Mouse (Mus musculus) hindbrain, embryonic 15.5 days (tissue): ENCODE data around the gene Hdac11. TPM values are rescaled to one million over a fixed set of nuclear protein-coding genes. Genes with fewer than 3 reads are reported as not detected.
"Not testable (repeated sequence)": the region's sequence is repeated elsewhere in the genome, so short reads cannot be mapped to it uniquely, and the experiment has no call there.

Experiments
- ATAC-seq: fragments of 200-750 bp; cut with Nextera tagmentation; 2 replicates; pipeline ENCODE4 v1.8.0; 2017; ENCODE audit warnings: low read depth, moderate number of reproducible peaks, moderate TSS enrichment; ENCODE audit not compliant: low FRiP score
- H3K27ac ChIP-seq: fragments of 300-500 bp; sonication (generic); replicated peaks from 2 replicates; pipeline ENCODE4 v1.5.1; 2015; ENCODE audit warnings: mild to moderate bottlenecking, inconsistent platforms
- H3K27me3 ChIP-seq: fragments of 300-500 bp; sonication (generic); 2 replicates; pipeline ENCODE4 v1.6.1; 2015; ENCODE audit warnings: control low read depth, inconsistent platforms
- H3K36me3 ChIP-seq: fragments of 300-500 bp; sonication (generic); 2 replicates; pipeline ENCODE4 v1.6.1; 2015; ENCODE audit warnings: control low read depth, inconsistent platforms
- H3K4me1 ChIP-seq: fragments of 300-500 bp; sonication (generic); replicated peaks from 2 replicates; pipeline ENCODE4 v1.6.1; 2015; ENCODE audit warnings: control low read depth, inconsistent platforms
- H3K4me2 ChIP-seq: fragments of 300-500 bp; sonication (generic); 2 replicates; pipeline ENCODE4 v1.6.1; 2015; ENCODE audit warnings: moderate library complexity, mild to moderate bottlenecking, inconsistent platforms
- H3K4me3 ChIP-seq: fragments of 300-500 bp; sonication (generic); 2 replicates; pipeline ENCODE4 v1.5.1; 2015; ENCODE audit warnings: mild to moderate bottlenecking, inconsistent platforms
- H3K9ac ChIP-seq: fragments of 300-500 bp; sonication (generic); 2 replicates; pipeline ENCODE4 v1.6.1; 2015; ENCODE audit warnings: inconsistent platforms
- H3K9me3 ChIP-seq: fragments of 300-500 bp; sonication (generic); 2 replicates; pipeline ENCODE4 v1.6.1; 2016; ENCODE audit warnings: control low read depth, inconsistent platforms
- WGBS: fragments of 180-500 bp; shearing (Covaris S2); methylation state at CpG from one replicate; pipeline ENCODE4 v1.1.7; 2015; 5-methylcytosine and 5-hydroxymethylcytosine counted together
- polyA plus RNA-seq: library from polyadenylated mRNA; unstranded; fragments of >200 nt; fragmentation: Nextera tagmentation; extraction: Ambion mirVana; gene quantifications from 2 replicates; pipeline ENCODE4 v1.2.1, GENCODE M21; 2015

Gene Hdac11
- polyA plus RNA-seq, 1 experiment from 2014 or later, result 43.4 TPM

DNA sequence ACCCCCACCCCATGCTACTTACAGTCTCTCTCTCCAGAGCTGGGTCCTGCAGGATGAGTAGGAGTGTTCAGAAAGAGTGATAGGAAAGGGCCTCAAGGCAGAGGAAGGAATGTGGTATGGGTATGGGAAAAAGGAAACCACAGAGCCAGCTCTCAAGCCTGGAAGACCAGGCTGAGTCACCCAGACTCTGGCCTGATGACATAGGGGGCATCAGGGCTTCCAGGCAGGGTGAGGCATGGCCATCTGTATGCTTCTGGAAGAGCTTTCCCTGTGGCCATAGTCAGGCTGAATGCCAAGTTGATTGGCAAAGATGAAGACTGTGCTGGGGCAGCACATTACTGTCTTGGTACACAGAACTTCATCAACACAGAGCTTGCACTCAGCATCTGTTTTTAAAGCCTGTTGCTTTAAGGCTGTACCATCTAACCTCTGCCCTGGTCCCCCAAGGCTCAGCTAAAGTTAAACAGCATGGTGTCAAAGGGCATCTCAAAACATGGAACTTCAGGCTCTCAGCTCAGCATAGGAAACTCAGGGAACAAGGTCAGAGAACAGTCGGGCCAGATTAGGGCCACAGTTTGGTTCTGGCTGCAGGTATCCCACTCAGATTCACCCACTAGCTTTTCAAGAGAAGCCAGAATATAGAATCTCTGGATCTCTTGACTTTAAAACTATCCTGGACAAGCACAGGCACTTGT lies 36.5 kb downstream of the Hdac11 start:
- WGBS, result 80% methylated on average over 1 of the region's 1 CpGs
- Histone ChIP-seq H3K9ac (no peak overlapping the region), H3K36me3 (no peaks in the 10 kb centered on the region), H3K27ac (no peak overlapping the region), H3K4me3 (no peak overlapping the region), H3K27me3 (peaks cover 3% of the 10 kb centered on the region; the same call in 1 of the 2 replicates), H3K4me1 (0 out of 2 replicates have a peak, but pooled peaks cover under 1% of the 10 kb centered on the region), H3K9me3 (no peaks in the 10 kb centered on the region), H3K4me2 (no peak overlapping the region)
- ATAC-seq, result no peak

DNA sequence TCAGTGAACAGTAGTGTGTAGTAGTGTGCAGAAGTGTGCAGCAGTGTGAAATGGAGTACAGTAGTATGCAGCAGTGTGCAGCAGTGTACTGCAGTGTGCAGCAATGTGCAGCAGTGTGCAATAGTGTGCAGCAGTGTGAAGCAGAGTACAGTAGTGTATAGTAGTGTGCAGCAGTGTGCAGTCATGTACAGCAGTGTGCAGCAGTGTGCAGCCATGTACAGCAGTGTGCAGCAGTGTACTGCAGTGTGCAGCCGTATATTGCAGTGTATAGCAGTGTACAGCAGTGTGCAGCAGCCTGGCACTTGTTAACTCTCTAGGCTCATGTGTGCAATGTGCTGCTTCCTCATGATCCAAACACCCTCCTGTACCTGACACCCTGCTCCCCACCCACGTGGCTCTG lies 42.0 kb downstream of the Hdac11 start:
- Histone ChIP-seq H3K4me1 (peaks cover 25% of the 10 kb centered on the region), H3K9me3 (no peaks in the 10 kb centered on the region), H3K4me3 (no peak overlapping the region), H3K27me3 (peaks cover 4% of the 10 kb centered on the region; the same call in 1 of the 2 replicates), H3K27ac (no peak overlapping the region), H3K4me2 (no peak overlapping the region), H3K9ac (no peak overlapping the region), H3K36me3 (no peaks in the 10 kb centered on the region)
- WGBS, result 62% methylated on average over 2 of the region's 2 CpGs
- 0 out of 2 replicates have a peak, but pooled peaks have one; percentile 39 for ATAC-seq

DNA sequence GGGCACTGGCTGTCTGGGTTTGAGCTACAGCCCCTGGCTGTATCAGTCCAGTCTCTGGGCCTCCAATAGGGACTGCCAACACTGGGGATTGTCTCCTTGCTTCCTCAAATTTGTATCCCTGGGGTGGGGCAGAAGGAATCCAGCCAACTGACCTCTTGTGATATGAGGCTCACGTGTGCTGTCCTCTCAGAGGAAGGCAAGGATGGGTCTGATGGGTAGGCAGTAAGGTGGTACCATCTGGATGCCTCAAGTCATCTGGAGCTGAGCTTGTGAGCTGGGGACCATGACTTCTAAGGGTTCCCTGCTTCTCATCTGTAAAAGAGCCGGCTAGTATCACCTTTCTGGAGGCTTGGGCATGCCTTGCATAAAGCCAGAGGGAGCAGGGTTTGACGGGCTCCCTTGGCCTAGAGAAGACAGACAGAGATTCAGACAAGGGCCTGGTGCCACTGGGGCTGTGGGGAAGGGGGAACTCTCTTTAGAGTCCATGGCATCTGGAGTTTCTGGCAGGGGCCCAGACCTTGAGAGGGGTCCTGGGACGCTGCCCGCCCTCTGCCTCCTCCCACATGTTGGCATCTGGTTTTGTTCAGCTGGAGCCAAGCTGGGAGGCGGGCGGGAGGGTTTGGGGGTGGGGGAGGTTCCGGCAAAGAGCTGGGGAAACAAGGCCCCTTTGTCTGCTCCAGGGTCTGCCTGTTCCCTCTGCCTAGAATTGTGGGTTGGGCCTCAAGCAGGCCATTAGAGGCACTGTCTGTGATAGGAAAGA lies 44.1 kb downstream of the Hdac11 start:
- Histone ChIP-seq H3K27ac (peak overlapping the region; percentile 26), H3K4me1 (peaks cover 25% of the 10 kb centered on the region), H3K9me3 (no peaks in the 10 kb centered on the region), H3K4me2 (no peak overlapping the region), H3K9ac (no peak overlapping the region), H3K36me3 (no peaks in the 10 kb centered on the region), H3K27me3 (peaks cover 4% of the 10 kb centered on the region; the same call in 1 of the 2 replicates), H3K4me3 (no peak overlapping the region)
- peak; percentile 78 for ATAC-seq
- WGBS, result 27% methylated on average over 8 of the region's 8 CpGs

DNA sequence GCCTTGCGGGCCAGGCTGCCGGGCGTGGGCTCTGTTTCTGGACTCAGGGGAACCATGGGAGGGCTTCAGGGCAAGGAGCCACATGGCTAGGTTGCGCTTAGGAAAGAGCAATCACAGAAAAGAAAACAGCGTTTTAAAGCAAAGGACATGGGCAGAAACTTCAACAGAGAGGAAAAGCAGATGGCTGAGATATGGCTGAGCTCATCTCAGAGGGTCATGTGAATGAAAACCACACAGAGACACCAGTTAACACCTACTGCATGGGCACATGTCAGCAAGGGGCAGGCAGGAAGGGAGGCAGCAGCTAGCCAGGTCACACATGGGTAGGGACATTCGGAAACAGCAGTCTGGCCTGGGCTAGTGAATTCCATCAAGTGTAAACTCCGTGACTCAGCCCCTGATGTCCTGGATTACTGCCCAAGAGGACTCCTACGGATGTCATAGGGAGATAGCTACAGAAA lies 45.4 kb downstream of the Hdac11 start:
- H3K27ac ChIP-seq, result no peak overlapping the region
- ATAC-seq, result no peak
- WGBS, result 68% methylated on average over 8 of the region's 8 CpGs

DNA sequence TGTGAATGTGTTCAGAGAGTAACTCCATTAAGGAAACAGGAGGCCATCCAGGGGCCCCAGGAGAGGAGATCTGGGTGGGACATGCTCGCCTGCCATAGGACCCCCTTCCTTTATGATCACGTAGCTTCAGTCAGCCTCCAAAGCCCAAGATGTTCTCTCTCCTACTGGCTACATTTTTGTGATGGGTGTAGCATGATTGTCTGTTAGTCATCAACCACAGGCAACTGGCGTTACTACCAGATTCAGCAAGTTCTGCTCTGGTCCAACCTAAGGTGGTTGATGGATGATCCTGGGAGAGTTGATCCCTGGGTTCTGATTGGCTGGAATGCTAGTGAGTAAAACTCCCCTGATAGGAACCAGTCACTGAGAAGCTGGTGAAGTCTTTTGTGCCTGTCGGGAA lies 46.1 kb downstream of the Hdac11 start:
- ATAC-seq, result no peak
- 91% methylated on average over 4 of the region's 4 CpGs for WGBS

More for the DNA sequence above, 45.4 kb downstream of the Hdac11 start:
- Histone ChIP-seq H3K9ac (no peak overlapping the region), H3K4me2 (no peak overlapping the region), H3K9me3 (no peaks in the 10 kb centered on the region), H3K4me3 (no peak overlapping the region), H3K4me1 (peaks cover 25% of the 10 kb centered on the region), H3K27me3 (peaks cover 4% of the 10 kb centered on the region; the same call in 1 of the 2 replicates), H3K36me3 (no peaks in the 10 kb centered on the region)

DNA sequence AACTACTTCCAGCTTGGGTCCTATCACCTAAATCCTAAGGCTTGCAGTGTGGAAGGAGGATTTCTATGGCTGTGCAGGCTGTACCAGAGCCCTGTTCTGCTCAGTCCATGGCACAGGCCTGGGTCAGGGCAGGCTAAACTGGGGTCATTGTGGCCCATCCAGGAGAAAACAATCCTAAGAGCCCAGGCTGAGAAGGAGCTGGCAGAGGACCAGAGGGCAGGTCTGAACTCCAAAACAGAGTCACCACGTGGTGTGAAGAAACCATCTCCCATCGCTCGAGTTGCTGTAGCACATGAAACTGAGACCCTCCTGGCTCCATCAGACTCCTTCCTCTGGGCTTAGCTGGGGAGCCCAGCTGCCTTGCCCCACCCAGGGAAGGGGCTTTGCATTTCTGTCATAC lies 48.9 kb downstream of the Hdac11 start:
- whole genome bisulfite sequencing, result 79% methylated on average over 3 of the region's 3 CpGs

More for the DNA sequence above, 46.1 kb downstream of the Hdac11 start:
- H3K4me2 ChIP-seq, result no peak overlapping the region
- H3K9me3 ChIP-seq, result no peaks in the 10 kb centered on the region
- peaks cover 4% of the 10 kb centered on the region; the same call in 1 of the 2 replicates for H3K27me3 ChIP-seq
- no peak overlapping the region for H3K27ac ChIP-seq
- H3K4me1 ChIP-seq, result peaks cover 25% of the 10 kb centered on the region
- H3K4me3 ChIP-seq, result no peak overlapping the region
- no peak overlapping the region for H3K9ac ChIP-seq
- H3K36me3 ChIP-seq, result no peaks in the 10 kb centered on the region

DNA sequence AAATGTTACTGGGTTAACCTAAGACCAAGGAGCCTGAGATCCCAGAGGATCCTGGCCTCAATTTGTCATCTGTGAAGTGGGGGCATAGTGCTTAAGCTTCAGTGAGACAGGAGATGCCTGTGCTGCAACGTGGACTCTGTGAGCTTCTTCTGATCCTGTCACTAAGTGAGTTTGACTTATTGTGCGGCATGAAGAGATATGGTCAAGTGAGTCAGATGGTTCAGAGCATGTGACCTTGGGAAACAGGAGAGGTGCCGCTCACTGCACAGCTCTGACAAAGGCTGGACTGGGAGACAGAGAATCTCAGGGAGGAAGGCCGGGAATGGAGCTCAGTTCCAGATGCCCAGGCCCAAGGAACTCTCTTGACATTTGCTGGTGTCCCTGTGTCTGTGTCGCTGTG lies 49.3 kb downstream of the Hdac11 start:
- Histone ChIP-seq H3K4me3 (no peak overlapping the region), H3K9me3 (no peaks in the 10 kb centered on the region), H3K27ac (no peak overlapping the region), H3K9ac (no peak overlapping the region), H3K4me1 (peaks cover 13% of the 10 kb centered on the region), H3K4me2 (no peak overlapping the region), H3K36me3 (no peaks in the 10 kb centered on the region), H3K27me3 (no peaks in the 10 kb centered on the region)
- ATAC-seq, result no peak
- 85% methylated on average over 5 of the region's 5 CpGs for WGBS

More for the DNA sequence above, 48.9 kb downstream of the Hdac11 start:
- Histone ChIP-seq H3K4me1 (peaks cover 17% of the 10 kb centered on the region), H3K4me2 (no peak overlapping the region), H3K27ac (no peak overlapping the region), H3K4me3 (no peak overlapping the region), H3K36me3 (no peaks in the 10 kb centered on the region), H3K9me3 (no peaks in the 10 kb centered on the region), H3K27me3 (no peaks in the 10 kb centered on the region), H3K9ac (no peak overlapping the region)
- no peak for ATAC-seq

DNA sequence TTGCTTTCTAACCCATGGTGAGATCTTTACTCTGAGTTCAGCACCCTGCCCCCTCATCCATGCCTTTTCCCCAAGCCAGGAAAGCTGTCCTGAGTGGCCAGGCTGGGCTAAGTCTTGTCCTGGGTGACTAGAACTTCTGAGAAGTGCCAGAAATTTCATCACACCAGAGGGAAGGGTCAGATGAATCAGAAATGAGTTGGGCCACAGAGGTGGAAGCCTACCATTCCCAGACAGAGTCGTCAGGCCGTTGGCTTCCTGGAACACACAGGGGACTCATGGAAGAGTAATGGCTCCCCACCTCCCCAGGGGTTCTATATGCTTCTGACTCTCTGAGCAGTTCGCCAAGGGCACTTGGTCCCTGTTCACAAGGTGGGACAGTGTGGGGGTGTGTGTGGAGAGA lies 51.0 kb downstream of the Hdac11 start:
- Histone ChIP-seq H3K9me3 (no peaks in the 10 kb centered on the region), H3K4me2 (no peak overlapping the region), H3K9ac (no peak overlapping the region), H3K4me1 (peaks cover 2% of the 10 kb centered on the region), H3K4me3 (no peak overlapping the region), H3K27ac (no peak overlapping the region), H3K27me3 (0 out of 2 replicates have a peak, but pooled peaks cover 4% of the 10 kb centered on the region), H3K36me3 (no peaks in the 10 kb centered on the region)
- 56% methylated on average over 3 of the region's 3 CpGs for WGBS
- no peak for ATAC-seq

DNA sequence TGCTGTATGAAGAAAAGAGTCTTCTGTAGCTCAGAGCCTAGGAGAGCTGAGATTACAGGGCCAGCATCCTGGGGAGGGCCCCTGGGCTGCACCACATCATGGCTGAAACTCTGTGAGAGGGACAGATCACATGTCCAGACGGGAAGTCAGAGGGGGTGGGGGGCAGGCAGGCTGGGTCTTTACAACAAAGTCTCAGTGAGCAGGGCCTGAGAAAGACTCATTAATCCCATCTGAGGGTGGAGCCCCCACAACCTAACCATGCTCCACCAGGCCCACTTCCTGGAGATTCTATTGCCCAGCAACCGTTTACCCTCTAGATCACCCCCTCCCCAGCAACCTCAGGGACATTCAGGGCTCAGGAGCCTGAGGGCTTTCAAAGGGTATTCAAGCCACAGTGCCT lies 53.3 kb downstream of the Hdac11 start:
- Histone ChIP-seq H3K9ac (no peak overlapping the region), H3K4me3 (no peak overlapping the region), H3K9me3 (no peaks in the 10 kb centered on the region), H3K4me2 (no peak overlapping the region), H3K36me3 (no peaks in the 10 kb centered on the region), H3K27ac (0 out of 2 replicates have a peak overlapping the region, but pooled peaks have one; percentile 53), H3K4me1 (peaks cover 15% of the 10 kb centered on the region), H3K27me3 (0 out of 2 replicates have a peak, but pooled peaks cover 10% of the 10 kb centered on the region)
- 11% methylated on average over 2 of the region's 2 CpGs for WGBS
- ATAC-seq, result no peak

DNA sequence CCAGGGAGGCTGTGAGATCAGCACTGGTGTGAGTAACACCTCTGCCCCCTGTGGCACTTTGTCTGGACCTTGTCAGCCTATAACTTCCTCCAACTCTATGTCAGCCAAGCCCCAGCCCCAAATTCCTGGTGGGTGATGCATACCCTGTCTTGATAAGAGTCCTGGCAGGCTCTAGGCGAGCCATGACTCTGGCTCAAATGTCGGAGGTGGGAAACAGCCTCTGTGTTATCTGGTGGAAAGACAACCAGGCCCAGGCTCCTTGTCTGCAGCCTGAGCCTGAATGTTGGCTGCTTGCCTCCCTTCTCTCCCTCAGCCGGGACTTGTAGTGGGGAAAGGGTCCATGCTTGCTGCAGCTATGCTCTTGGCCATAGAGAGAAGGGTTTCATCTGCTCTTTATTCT lies 54.4 kb downstream of the Hdac11 start:
- ATAC-seq, result no peak

DNA sequence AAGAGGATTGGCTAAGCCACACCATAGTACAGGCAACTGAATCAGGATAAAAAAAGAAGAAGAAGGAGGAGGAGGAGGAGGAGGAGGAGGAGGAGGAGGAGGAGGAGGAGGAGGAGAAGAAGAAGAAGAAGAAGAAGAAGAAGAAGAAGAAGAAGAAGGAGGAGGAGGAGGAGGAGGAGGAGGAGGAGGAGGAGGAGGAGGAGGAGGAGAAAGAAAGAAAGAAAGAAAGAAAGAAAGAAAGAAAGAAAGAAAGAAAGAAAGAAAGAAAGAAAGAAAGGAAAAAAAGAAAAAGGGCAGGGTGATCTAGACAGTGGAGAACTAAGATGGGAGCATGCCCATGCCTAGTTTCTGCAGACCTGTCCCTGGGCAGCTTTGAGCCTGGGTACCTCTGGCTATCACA lies 55.7 kb downstream of the Hdac11 start, which contains the start of gene Fbln2:
TSS of gene Fbln2 (plus strand) at position 301 of the 400 bp plus-strand sequence.
- H3K27me3 ChIP-seq, result 0 out of 2 replicates have a peak, but pooled peaks cover 10% of the 10 kb centered on the region
- H3K27ac ChIP-seq, H3K9me3 ChIP-seq, ATAC-seq, H3K36me3 ChIP-seq: not testable (repeated sequence)
- peak within 1 kb of the TSS; percentile 60 for H3K4me2 ChIP-seq
- peak within 1 kb of the TSS; percentile 14; the same call in 1 of the 2 replicates for H3K9ac ChIP-seq
- H3K4me1 ChIP-seq, result peaks cover 15% of the 10 kb centered on the region
- H3K4me3 ChIP-seq, result peak within 1 kb of the TSS; percentile 34

More for the DNA sequence above, 54.4 kb downstream of the Hdac11 start:
- WGBS, result 77% methylated on average over 3 of the region's 3 CpGs
- Histone ChIP-seq H3K9me3 (no peaks in the 10 kb centered on the region), H3K27me3 (0 out of 2 replicates have a peak, but pooled peaks cover 10% of the 10 kb centered on the region), H3K4me2 (no peak overlapping the region), H3K9ac (no peak overlapping the region), H3K4me1 (peaks cover 15% of the 10 kb centered on the region), H3K27ac (no peak overlapping the region), H3K36me3 (no peaks in the 10 kb centered on the region), H3K4me3 (no peak overlapping the region)

DNA sequence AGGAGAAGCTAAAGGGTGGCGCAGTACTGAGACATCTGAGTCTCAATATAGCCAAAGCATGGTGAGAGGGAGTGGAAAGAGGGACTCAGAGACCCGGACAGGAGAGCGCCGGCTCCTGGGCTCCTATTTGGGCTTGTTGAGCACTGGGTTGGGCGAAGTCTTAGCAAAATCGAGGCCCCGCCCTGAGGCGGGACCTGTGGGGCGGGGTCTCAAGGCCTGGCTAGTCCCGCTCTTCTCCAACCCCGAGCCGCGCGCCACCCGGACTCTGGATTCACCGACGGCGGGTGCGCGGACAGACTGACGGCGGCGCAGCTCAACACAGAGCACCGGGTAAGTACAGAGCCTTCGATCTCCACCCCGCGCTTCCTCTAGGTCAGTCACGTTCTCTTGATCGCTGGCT lies 56.1 kb downstream of the Hdac11 start:
- H3K4me1 ChIP-seq, result peaks cover 15% of the 10 kb centered on the region
- H3K4me3 ChIP-seq, result peak overlapping the region; percentile 34
- H3K9ac ChIP-seq, result peak overlapping the region; percentile 14; the same call in 1 of the 2 replicates
- no peaks in the 10 kb centered on the region for H3K36me3 ChIP-seq
- no peaks in the 10 kb centered on the region for H3K9me3 ChIP-seq
- ATAC-seq, result peak; percentile 68
- 0 out of 2 replicates have a peak, but pooled peaks cover 10% of the 10 kb centered on the region for H3K27me3 ChIP-seq
- WGBS, result 1% methylated on average over 29 of the region's 29 CpGs
- H3K27ac ChIP-seq, result no peak overlapping the region
- peak overlapping the region; percentile 60 for H3K4me2 ChIP-seq
